Mouse (Mus musculus): Measurements from ENCODE around the gene Ubl7.

GRCm38 (mm10) chr9:57922381-57922780 lies 11.6 kb downstream of the Ubl7 start:
- no peak for TF ChIP-seq CTCF (IDR thresholded peaks at IDR 0.05; ENCODE audit: control insufficient read depth, insufficient read depth, low read length)
- no peak for TF ChIP-seq POLR2A (IDR thresholded peaks at IDR 0.05; ENCODE audit: borderline replicate concordance, control insufficient read depth, low read depth, low read length)
